Mouse (Mus musculus) telencephalon, adult 2 months (tissue): ENCODE results near the gene Aktip.

Source experiments
- DNase-seq: peaks from one replicate; pipeline ENCODE4 v3.0.0-alpha.2; 2011; ENCODE audit warnings: low read depth, low spot score

The Aktip gene

DNA sequence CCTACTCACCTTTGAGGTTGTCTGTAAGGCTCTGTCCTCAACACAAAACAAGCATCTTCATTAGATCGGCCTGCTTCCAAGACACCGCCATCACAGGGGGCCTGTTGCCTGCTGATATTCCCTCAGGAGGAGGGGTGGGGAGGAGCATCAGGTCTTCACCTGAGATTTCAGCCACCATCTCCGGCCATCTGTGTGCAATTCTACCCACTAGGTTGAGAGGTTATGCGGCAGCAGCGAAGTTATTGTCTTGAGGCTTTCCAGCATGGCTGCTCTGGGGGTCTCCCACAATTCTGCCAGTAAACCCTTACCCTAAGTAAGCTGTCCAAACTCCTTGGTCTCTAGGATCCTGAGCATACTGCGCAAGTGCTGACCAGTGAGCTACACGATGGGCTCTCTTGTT, at the start of gene Aktip:
TSS of gene Aktip (minus strand) at position 101 of the 400 bp plus-strand sequence.
- DNase-seq, result no peak

DNA sequence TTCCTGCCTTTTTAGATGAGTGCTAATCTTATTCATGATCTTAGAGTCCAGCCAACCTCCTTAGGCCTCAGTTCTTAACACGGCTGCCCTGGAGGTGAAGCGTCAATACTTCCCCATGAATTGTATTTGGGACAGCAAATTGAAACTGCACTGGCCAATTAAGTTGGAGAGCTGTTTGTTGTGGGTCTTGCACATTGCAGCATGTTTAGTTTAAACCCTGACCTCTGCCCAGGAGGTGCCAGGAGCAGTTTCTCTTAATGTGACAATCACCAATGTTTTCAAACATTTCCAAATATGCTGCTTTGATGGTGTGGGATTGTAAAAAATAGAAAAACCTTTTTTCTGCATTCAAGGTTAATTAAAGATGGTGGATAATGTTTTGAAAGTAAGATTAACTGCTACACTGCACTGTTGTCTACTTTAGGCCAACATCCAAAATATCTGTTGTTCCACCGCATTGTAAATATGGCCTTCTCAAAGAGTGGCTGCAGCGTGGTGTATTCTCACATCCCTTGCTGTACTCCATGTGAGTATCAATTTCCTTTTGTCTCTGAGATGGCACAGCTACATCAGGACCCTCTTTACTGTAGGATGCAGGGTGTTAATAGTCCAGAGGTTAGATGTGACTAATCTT, 46.2 kb upstream of the Aktip start:
- no peak for DNase-seq

DNA sequence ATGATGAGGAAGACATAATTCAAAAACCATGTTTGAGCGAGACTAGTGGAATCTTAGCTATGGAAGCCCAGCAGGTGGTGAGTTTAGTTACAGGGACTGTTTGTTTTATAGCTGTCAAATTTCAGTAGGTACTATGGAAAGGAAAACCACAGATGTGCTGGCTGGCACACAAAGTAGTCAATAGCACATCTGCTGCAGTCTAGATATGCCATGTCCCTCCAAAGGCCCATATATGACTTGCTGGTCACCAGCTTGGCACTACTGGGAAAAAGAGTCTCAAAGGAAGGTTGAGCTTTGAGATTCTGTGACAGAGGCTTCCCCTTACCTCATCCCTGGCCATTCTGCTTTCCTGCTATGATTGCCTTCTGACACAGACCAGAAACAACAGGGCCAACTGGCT, 42.9 kb upstream of the Aktip start:
- no peak for DNase-seq

DNA sequence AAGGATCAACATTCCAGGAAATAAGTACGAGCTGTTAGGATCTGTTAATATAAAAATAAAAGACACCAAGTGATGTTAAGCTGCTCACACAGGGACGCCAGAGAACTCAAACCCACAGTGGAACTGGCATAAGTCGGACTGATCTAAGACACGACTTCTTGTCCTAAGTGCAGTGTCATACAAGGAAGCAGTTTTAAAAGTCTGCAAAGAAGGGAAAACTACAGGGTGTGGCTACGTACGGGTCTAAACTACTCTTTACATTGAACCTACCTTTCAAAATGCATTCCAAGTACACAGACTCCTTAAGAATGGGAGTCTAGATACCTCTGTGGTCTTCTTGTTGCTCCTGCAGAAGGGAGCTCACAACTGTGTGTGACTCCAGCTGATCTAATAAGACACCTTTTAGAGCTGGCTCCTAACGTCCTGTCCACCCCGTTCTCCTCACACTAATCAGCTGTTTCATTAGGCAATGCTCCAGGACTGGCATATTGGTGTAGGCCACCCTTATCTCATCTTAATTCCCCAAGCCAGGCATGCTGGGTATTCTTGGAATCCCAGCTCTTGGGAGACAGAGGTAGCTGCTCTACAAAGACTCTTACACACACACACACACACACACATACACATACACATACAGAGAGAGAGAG, 42.2 kb upstream of the Aktip start:
- no peak for DNase-seq

DNA sequence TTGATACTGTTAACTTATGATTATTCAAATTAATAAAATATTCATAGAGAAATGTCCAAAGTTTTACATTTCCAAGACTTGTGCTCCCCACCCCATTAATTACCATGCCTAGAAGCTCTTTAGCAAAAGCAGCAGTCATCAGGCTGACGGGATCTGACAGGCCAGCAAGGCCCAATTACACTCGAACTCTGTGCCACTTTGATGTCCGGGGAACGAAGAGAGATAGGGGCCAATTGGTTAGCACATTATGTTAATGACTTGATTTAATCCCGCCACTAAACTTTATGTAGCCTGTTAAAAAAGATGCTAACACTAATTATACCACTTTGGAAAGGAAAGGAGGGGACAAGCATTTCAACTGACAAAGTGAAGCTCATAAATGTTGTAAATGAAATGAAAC, 41.6 kb upstream of the Aktip start:
- DNase-seq, result no peak

DNA sequence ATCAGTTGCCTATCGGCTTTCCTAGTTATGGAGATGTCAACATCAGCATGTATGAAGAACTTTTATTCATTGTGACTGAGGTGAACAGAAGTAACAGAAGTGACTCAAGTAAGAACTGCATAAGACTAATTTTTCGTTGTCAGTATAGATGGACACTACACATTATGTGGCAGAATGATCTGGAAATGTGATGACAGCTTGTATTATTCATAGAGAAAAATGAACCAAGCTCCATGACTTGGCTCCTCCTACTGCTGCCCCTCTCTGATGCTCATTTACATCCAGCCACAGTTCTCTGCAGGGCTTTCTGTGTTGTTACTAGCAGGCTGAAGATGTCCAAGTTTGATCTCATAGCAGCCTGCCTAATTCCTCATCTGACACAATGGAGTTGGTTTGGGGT, 37.4 kb upstream of the Aktip start:
- DNase-seq, result no peak

GRCm38 (mm10) chr8:91234097-91234496, 34.3 kb upstream of the Aktip start:
- DNase-seq, result no peak

DNA sequence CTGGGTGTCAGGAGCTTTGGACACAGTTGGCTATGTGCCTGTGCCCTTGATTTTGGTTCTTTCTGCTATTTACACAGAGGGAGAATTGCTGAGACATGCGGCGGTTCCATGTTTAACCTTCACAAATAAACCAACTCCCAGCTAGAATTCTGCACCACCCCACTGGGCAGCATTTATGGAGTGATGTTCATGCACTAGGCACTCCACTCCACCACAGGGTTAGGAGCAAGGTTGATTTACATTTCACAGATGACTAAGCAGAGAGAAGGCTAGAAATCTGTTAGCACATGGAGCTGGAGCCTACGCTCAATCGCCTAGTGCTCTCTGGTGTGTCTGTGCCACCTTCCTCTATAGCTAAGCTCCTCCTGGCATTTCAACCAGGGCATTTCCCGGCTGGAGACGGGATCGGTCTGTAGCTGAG, 27.7 kb upstream of the Aktip start:
- peak; percentile 29 for DNase-seq

DNA sequence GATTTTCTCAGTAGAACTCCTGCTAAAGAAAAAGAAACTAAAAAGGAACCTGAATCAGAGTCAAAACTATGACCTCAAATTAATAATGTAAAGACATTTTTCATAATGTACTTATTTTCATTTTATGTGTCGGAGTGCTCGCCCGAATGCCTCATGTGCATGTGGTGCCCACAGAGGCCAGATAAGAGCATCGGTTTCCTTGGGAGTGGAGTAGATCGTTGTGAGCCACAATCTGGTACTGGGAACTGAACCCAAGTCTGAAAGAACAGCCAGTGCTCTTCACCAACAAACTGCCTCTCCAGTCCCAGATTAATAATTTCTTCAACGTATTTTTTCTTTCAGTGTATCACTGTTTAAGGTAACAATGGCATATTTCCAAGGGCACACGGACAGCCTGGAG, 24.5 kb upstream of the Aktip start:
- no peak for DNase-seq

DNA sequence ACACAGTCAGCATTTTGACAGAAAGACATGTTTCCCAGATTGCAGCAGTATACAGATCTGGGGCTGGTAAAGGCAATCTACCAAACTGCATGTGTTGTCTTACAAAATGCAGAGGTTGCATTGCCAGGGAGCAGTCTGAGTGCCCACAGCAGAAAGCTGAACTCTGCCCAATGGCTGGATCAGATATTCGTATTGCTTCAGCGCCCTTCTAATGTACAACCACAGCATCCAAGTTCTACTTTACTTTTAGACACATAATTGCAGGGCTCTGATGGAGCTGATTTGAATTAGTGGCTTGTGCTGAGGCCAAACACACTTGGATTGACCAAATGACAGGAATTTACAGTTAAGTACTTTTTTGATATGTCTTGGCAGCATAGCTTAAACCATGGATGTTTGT, 22.1 kb upstream of the Aktip start:
- no peak for DNase-seq

DNA sequence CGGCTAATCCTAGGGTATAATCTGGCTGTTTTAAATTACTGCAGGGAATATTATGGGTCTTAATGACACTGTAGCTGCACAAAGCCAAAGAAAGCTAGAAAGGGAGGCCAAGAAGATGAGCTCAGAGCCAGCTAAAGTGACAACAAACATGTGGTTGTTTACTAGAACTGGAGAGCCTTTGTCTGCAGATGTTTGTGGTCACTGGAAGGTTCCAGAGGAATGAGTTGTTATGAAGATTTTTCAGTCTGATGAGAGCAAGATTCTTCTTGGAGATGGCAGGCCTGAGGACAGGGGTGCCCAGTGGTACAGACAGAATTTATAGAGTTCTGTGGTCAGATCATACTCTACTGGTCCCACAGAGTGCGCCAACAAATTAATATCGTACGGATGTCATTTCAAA, 18.5 kb upstream of the Aktip start:
- peak; percentile 24 for DNase-seq

GRCm38 (mm10) chr8:91217062-91217905, 17.5 kb upstream of the Aktip start:
- DNase-seq, result peak; percentile 39

GRCm38 (mm10) chr8:91214287-91214686, 14.5 kb upstream of the Aktip start:
- DNase-seq, result no peak

- DNase-seq, result no peak
These were observed 13.2 kb upstream of the Aktip start for GRCm38 (mm10) chr8:91212948-91213347.

- no peak for DNase-seq
These were observed 9.9 kb upstream of the Aktip start for GRCm38 (mm10) chr8:91209658-91210057.

DNA sequence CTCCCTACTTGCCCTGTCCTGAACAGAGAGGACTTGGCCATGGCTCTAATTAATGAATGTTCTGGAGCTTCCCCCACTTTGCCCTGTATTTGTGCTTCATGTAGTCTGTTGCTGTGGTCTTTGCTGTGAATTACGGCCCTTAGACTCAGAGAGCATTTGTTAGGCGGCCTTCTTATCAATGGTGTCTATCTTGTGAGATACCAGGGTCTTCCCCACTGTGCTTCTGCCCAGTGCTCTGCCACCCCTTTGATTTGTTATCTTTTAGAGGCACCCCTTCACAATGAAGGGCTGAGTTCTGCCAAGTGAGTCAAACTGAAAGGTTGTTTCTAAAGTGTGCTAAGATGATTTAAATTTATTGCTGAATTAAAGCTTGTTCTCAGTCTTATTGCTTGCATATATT, 7.9 kb upstream of the Aktip start:
- DNase-seq, result no peak

- no peak for DNase-seq
These were observed 6.1 kb upstream of the Aktip start for GRCm38 (mm10) chr8:91205897-91206296.

DNA sequence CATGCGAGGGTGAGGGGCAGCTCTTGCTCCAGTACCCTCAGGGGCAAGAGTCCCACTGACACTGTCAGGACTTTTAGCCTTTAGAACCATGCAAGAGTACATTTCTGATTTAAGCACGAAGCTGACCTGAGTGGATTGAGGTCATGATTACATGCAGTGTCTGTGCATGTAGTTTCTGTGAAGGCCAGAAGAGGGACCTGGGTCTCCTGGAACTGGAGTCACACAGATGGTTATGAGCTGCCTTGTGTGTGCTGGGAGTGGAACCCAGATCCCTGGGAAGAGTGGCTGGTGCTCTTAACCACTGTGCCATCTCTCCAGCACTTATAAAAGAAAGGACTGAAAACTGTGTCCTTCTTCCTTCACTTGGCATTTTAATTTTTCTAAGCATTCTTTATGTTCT, 1.4 kb upstream of the Aktip start:
- DNase-seq, result no peak

DNA sequence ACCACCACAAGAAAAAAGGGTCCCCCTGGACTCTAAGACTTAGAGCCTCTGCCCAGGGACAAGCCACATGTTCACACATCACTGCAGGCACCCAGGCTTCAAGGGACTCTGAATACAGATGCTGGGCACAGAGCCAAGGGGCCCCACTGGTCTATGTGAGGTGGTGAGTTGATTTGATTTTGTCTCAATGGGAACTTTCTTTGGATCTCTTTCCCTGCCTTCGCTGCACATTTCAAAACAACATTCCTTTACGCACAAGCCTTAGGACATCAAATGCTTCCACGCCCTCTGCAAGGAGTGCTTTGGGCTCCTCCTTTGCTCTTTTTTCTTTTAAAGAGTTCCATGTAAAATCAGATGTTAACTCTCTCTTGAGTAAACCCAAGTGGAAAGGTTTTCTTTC, 1.7 kb downstream of the Aktip start:
- no peak for DNase-seq

DNA sequence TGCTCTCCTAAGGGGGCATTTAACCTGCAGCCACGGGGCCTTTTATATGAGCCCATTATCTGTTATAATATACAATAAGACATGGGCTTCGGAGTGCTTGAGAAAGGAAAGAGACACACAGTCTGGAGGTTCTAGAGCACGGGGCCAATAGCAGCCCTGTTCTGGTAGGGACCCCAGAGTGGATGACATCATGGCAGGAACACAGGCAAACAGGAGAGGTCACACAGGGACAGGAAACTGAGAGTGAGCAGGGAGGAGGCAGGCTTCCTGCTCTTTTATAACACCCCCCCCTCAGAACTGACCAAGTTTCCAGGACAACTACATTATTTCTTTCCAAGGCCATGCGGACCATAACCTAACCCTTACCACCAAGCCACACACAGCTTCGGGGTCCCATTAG, 2.5 kb downstream of the Aktip start:
- DNase-seq, result no peak

DNA sequence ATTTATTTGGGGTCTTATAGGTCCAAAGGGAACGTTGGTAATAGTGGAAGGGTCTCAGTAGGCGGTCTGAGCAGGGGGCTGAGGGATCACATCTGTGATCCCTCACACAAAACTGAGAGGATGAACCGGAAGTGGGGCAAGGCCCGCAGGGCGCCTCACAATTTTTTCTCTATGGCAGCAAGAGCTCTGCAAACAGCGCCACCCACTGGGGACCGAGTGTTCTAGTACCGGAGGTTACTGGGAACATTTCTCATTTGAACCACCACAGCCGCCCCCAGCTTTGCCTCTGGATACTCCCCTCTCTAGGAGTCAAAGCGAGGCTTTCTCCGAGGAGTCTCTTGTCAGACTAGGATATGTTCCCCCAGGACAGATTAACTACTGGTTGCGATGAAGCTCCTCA, 3.1 kb downstream of the Aktip start:
- DNase-seq, result no peak

GRCm38 (mm10) chr8:91194081-91194480, 5.7 kb downstream of the Aktip start:
- no peak for DNase-seq

DNA sequence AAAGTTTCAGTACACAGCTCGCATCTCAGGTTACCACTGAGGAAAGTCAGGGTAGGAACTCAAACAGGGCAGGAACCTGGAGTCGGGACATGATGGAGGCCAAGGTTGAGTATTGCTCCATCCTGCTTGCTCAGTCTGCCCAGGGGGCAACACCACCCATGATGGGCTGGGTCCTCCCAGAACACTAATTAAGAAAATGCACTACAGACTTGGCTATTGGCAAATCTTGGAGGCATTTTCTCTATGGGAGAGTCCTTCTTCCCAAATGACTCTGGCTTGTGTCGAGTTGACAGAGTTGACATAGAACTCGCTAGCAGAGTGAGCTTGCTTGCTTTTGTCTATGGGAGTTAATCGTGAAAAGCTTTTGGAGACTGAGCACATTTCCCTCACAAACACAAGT, 6.8 kb downstream of the Aktip start:
- DNase-seq, result no peak
